Mouse (Mus musculus): ENCODE measurements around the gene Pcdh10. TPM values are rescaled to one million over a fixed set of nuclear protein-coding genes. Genes with fewer than 3 reads are reported as not detected.

The Pcdh10 gene
- polyA plus RNA-seq, 1 experiment from 2014 or later: 0.43 TPM

DNA sequence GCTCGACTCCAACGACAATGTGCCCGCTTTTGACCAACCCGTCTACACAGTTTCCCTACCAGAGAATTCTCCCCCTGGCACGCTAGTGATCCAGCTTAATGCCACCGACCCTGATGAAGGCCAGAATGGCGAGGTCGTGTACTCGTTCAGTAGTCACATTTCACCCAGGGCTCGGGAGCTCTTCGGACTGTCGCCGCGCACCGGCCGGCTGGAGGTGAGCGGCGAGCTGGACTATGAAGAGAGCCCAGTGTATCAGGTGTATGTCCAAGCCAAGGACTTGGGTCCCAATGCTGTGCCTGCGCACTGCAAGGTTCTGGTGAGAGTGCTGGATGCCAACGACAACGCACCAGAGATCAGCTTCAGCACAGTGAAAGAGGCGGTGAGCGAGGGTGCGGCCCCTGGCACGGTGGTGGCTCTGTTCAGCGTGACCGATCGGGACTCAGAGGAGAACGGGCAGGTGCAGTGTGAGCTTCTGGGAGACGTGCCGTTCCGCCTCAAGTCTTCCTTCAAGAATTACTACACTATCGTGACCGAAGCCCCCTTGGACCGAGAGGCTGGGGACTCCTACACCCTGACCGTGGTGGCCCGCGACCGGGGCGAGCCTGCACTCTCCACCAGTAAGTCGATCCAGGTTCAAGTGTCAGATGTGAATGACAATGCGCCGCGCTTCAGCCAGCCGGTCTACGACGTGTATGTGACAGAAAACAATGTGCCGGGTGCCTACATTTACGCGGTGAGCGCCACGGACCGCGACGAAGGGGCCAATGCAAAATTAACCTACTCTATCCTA is 2.0 kb downstream of the Pcdh10 start:
- Histone ChIP-seq H3K4me1 (ENCODE audit: control insufficient read depth, insufficient read depth, low read length) (peaks cover 7% of the 10 kb centered on the region; the same call in 1 of the 2 replicates), H3K36me3 (ENCODE audit: control insufficient read depth, insufficient read depth, low read length) (no peaks in the 10 kb centered on the region), H3K9me3 (replicated peaks; ENCODE audit: control insufficient read depth, low read length) (no peaks in the 10 kb centered on the region), H3K4me2 (peak overlapping the region; percentile 99), H3K4me3 (ENCODE audit: low read depth, low read length) (peak overlapping the region; percentile 61), H3K9ac (ENCODE audit: low read depth, low read length) (no peak overlapping the region), H3K27me3 (ENCODE audit: control insufficient read depth, insufficient read depth, low read length) (peaks cover 44% of the 10 kb centered on the region), H3K27ac (ENCODE audit: low read depth, low read length) (no peak overlapping the region)
- ATAC-seq (replicated peaks; ENCODE audit: insufficient number of reproducible peaks, low FRiP score, low TSS enrichment): no peak
- WGBS (ENCODE audit: insufficient replicate concordance): 2% methylated on average over 55 of the region's 55 CpGs

DNA sequence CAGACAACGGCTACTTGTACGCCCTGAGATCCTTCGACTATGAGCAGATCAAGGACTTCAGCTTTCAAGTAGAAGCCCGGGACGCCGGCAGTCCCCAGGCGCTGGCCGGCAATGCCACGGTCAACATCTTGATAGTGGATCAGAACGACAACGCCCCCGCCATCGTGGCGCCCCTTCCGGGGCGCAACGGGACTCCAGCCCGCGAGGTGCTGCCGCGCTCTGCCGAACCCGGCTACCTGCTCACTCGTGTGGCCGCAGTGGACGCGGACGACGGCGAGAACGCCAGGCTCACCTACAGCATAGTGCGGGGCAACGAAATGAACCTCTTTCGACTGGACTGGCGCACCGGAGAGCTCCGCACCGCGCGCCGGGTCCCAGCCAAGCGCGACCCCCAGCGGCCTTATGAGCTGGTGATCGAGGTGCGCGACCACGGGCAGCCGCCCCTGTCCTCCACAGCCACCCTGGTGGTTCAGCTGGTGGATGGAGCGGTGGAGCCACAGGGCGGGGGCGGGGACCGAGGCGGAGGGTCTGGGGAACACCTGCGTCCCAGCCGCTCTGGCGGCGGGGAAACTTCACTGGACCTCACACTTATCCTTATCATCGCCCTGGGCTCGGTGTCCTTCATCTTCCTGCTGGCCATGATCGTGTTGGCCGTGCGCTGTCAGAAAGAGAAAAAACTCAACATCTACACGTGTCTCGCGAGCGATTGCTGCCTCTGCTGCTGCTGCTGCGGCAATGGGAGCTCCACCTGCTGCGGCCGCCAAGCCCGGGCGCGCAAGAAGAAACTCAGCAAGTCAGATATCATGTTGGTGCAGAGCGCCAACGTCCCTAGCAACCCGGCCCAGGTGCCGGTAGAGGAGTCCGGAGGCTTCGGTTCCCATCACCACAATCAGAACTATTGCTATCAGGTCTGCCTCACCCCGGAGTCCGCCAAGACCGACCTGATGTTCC is 2.9 kb downstream of the Pcdh10 start:
- H3K27ac ChIP-seq (ENCODE audit: low read depth, low read length): no peak overlapping the region
- peak overlapping the region; percentile 61 for H3K4me3 ChIP-seq (ENCODE audit: low read depth, low read length)
- no peak overlapping the region for H3K9ac ChIP-seq (ENCODE audit: low read depth, low read length)
- no peaks in the 10 kb centered on the region for H3K36me3 ChIP-seq (ENCODE audit: control insufficient read depth, insufficient read depth, low read length)
- peak overlapping the region; percentile 99 for H3K4me2 ChIP-seq
- H3K9me3 ChIP-seq (replicated peaks; ENCODE audit: control insufficient read depth, low read length): no peaks in the 10 kb centered on the region
- peaks cover 43% of the 10 kb centered on the region for H3K27me3 ChIP-seq (ENCODE audit: control insufficient read depth, insufficient read depth, low read length)
- under 1% methylated on average over 80 of the region's 82 CpGs for WGBS (ENCODE audit: insufficient replicate concordance)
- H3K4me1 ChIP-seq (ENCODE audit: control insufficient read depth, insufficient read depth, low read length): peaks cover 7% of the 10 kb centered on the region; the same call in 1 of the 2 replicates
- no peak; the same call in 1 of the 2 replicates for ATAC-seq (replicated peaks; ENCODE audit: insufficient number of reproducible peaks, low FRiP score, low TSS enrichment)

DNA sequence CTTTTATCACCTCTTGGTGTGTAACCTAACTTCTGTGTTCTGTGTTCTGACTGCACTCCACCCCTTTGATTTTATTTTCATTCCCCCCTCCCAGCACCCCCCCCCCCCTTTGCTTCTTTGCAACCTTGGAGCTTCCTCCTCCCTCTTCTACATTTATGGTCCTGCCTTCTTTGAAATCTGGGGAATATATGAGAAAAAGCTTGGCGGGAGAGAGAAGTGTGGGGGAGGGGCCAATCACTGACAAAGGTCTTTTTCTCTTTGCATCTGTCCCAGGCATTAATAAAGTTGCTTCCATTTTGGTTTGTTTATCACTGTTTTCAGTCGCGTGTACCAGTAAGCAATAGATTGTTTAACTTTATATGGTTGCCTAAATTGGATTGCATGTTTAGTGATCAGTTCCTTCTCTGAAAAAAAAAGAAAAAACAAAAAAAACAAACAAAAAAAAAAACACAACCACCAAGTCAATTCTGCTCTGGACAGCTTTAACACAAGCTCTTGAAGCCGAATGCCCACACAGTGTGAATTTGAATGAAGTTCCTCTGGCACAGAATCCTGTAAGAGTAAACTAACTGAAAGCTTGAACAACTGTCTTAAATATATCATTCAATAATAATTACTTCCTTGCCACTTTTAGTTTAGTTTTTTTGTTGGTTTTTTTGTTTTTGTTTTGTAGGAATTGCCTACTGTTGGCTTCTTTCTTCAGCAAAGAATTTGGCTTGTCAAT is 4.0 kb downstream of the Pcdh10 start:
- no peaks in the 10 kb centered on the region for H3K36me3 ChIP-seq (ENCODE audit: control insufficient read depth, insufficient read depth, low read length)
- no peak overlapping the region for H3K9ac ChIP-seq (ENCODE audit: low read depth, low read length)
- no peak overlapping the region for H3K27ac ChIP-seq (ENCODE audit: low read depth, low read length)
- peak overlapping the region; percentile 99 for H3K4me2 ChIP-seq
- no peak for ATAC-seq (replicated peaks; ENCODE audit: insufficient number of reproducible peaks, low FRiP score, low TSS enrichment)
- peak overlapping the region; percentile 61; the same call in 1 of the 2 replicates for H3K4me3 ChIP-seq (ENCODE audit: low read depth, low read length)
- H3K4me1 ChIP-seq (ENCODE audit: control insufficient read depth, insufficient read depth, low read length): peaks cover 7% of the 10 kb centered on the region; the same call in 1 of the 2 replicates
- H3K27me3 ChIP-seq (ENCODE audit: control insufficient read depth, insufficient read depth, low read length): peaks cover 41% of the 10 kb centered on the region
- 20% methylated on average over 4 of the region's 4 CpGs for WGBS (ENCODE audit: insufficient replicate concordance)
- no peaks in the 10 kb centered on the region for H3K9me3 ChIP-seq (replicated peaks; ENCODE audit: control insufficient read depth, low read length)

DNA sequence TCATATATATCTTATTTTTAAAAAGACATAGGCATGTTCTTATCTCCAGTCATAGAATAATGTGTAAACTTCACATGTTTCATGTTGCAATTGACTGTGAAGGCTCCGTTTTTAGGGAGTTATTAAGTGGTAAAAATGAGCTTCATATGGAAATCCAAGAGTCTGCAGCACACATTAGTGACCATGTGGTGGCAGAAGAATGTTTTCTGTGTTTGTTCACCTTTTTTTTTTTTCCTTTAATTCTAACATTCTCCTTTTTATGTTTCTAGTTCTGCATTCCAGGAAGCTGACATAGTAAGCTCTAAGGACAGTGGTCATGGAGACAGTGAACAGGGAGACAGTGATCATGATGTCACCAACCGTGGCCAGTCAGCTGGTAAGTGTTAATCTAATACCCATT is 5.6 kb downstream of the Pcdh10 start:
- Histone ChIP-seq H3K4me1 (ENCODE audit: control insufficient read depth, insufficient read depth, low read length) (peaks cover 7% of the 10 kb centered on the region; the same call in 1 of the 2 replicates), H3K27me3 (ENCODE audit: control insufficient read depth, insufficient read depth, low read length) (peaks cover 34% of the 10 kb centered on the region), H3K36me3 (ENCODE audit: control insufficient read depth, insufficient read depth, low read length) (no peaks in the 10 kb centered on the region), H3K27ac (ENCODE audit: low read depth, low read length) (no peak overlapping the region), H3K9ac (ENCODE audit: low read depth, low read length) (no peak overlapping the region), H3K9me3 (replicated peaks; ENCODE audit: control insufficient read depth, low read length) (no peaks in the 10 kb centered on the region), H3K4me2 (no peak overlapping the region), H3K4me3 (ENCODE audit: low read depth, low read length) (no peak overlapping the region)
- 43% methylated on average over 2 of the region's 2 CpGs for WGBS (ENCODE audit: insufficient replicate concordance)
- no peak for ATAC-seq (replicated peaks; ENCODE audit: insufficient number of reproducible peaks, low FRiP score, low TSS enrichment)

DNA sequence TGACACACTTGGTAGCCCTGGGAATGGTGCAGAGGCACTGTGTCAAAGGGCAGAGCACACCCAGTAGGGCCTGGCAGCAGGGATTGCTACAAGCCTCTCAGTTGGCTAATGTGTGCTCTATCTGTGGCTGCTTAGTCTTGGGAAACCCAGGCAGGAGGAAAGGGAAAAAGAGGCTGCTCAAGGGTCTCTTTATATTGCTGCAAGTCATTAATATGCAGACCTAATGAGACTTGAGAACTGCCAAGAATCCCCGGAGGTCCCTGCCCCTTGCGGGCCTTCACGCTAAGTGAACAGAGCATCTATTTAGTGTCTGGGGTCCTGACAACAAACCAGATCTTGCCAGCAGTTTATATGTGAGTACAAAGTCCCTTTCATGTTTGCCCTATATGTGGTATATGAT is 6.8 kb downstream of the Pcdh10 start:
- Histone ChIP-seq H3K4me3 (ENCODE audit: low read depth, low read length) (no peak overlapping the region), H3K9ac (ENCODE audit: low read depth, low read length) (no peak overlapping the region), H3K36me3 (ENCODE audit: control insufficient read depth, insufficient read depth, low read length) (no peaks in the 10 kb centered on the region), H3K27ac (ENCODE audit: low read depth, low read length) (no peak overlapping the region), H3K4me1 (ENCODE audit: control insufficient read depth, insufficient read depth, low read length) (peaks cover 7% of the 10 kb centered on the region; the same call in 1 of the 2 replicates), H3K9me3 (replicated peaks; ENCODE audit: control insufficient read depth, low read length) (no peaks in the 10 kb centered on the region), H3K27me3 (ENCODE audit: control insufficient read depth, insufficient read depth, low read length) (peaks cover 22% of the 10 kb centered on the region), H3K4me2 (no peak overlapping the region)
- no peak for ATAC-seq (replicated peaks; ENCODE audit: insufficient number of reproducible peaks, low FRiP score, low TSS enrichment)
- WGBS (ENCODE audit: insufficient replicate concordance): 70% methylated on average over 3 of the region's 3 CpGs

DNA sequence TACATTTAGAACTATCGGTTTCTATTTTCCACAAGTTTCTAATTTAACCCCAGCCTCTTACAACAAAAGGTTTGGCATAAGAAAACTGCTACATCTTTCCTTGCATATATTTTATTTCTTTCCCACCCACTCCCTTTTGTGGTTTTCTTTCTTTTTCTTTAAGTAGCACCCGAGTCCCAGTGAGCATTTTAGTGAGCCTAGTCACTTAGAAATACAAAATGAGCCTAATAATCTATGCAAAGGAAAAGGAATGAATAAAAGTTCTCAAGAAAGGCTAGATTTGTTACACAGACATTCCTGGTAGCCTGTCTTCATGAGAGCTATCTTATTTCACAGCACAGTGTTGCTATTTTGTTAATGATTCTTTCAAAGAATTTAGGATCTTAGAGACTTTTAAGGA is 7.3 kb downstream of the Pcdh10 start:
- H3K36me3 ChIP-seq (ENCODE audit: control insufficient read depth, insufficient read depth, low read length): no peaks in the 10 kb centered on the region
- peaks cover 18% of the 10 kb centered on the region for H3K27me3 ChIP-seq (ENCODE audit: control insufficient read depth, insufficient read depth, low read length)
- H3K4me2 ChIP-seq: no peak overlapping the region
- no peak overlapping the region for H3K4me3 ChIP-seq (ENCODE audit: low read depth, low read length)
- no peak overlapping the region for H3K9ac ChIP-seq (ENCODE audit: low read depth, low read length)
- 61% methylated on average over 2 of the region's 2 CpGs for WGBS (ENCODE audit: insufficient replicate concordance)
- H3K9me3 ChIP-seq (replicated peaks; ENCODE audit: control insufficient read depth, low read length): no peaks in the 10 kb centered on the region
- ATAC-seq (replicated peaks; ENCODE audit: insufficient number of reproducible peaks, low FRiP score, low TSS enrichment): no peak
- H3K27ac ChIP-seq (ENCODE audit: low read depth, low read length): no peak overlapping the region
- peaks cover 7% of the 10 kb centered on the region; the same call in 1 of the 2 replicates for H3K4me1 ChIP-seq (ENCODE audit: control insufficient read depth, insufficient read depth, low read length)

DNA sequence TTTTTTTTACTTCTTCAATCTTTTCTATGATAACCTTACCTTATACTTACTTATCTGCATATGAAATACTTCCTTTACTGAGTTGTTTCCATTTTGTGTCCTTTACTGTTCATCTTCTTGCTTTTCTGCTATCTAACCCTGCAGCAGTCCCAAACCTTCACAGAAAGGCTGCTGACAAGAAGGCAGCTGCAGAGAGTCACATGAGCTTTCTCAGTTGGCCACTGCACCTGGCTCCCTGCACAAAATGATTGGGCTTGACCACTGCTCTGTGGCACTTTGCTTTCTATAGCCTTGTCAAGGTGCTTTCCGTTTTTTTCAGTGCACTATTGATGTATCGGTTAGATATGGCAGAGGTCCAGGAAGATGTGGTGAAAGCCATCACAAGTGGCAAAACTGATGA is 8.3 kb downstream of the Pcdh10 start:
- no peak overlapping the region for H3K27ac ChIP-seq (ENCODE audit: low read depth, low read length)
- H3K27me3 ChIP-seq (ENCODE audit: control insufficient read depth, insufficient read depth, low read length): peaks cover 7% of the 10 kb centered on the region
- H3K4me1 ChIP-seq (ENCODE audit: control insufficient read depth, insufficient read depth, low read length): no peaks in the 10 kb centered on the region
- H3K4me3 ChIP-seq (ENCODE audit: low read depth, low read length): no peak overlapping the region
- H3K36me3 ChIP-seq (ENCODE audit: control insufficient read depth, insufficient read depth, low read length): no peaks in the 10 kb centered on the region
- no peak overlapping the region for H3K9ac ChIP-seq (ENCODE audit: low read depth, low read length)
- H3K9me3 ChIP-seq (replicated peaks; ENCODE audit: control insufficient read depth, low read length): no peaks in the 10 kb centered on the region
- H3K4me2 ChIP-seq: no peak overlapping the region
- no peak for ATAC-seq (replicated peaks; ENCODE audit: insufficient number of reproducible peaks, low FRiP score, low TSS enrichment)
- WGBS (ENCODE audit: insufficient replicate concordance): 71% methylated on average over 2 of the region's 2 CpGs

DNA sequence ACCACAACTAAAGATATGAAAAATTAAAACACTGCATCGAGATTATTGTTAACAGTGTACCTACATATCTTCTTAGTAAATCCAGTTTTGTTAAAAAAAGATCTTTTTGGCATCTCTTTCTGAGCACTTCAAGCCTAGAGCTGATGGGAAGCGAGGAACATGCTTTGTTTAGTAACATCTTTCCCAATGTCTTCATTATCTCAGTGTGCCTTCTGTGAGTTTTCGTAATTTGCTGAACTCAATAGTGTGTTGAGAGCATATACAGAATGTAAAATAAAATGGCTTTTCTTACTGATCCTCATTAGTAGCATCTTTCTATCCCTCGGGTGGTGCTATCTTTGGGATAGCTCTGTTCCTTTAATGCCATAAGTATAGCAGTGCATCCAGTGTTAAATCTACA is 18.9 kb downstream of the Pcdh10 start:
- no peaks in the 10 kb centered on the region for H3K36me3 ChIP-seq (ENCODE audit: control insufficient read depth, insufficient read depth, low read length)
- H3K4me2 ChIP-seq: no peak overlapping the region
- ATAC-seq (replicated peaks; ENCODE audit: insufficient number of reproducible peaks, low FRiP score, low TSS enrichment): no peak
- 78% methylated on average over 4 of the region's 4 CpGs for WGBS (ENCODE audit: insufficient replicate concordance)
- no peak overlapping the region for H3K9ac ChIP-seq (ENCODE audit: low read depth, low read length)
- no peak overlapping the region for H3K27ac ChIP-seq (ENCODE audit: low read depth, low read length)
- H3K9me3 ChIP-seq (replicated peaks; ENCODE audit: control insufficient read depth, low read length): no peaks in the 10 kb centered on the region
- H3K27me3 ChIP-seq (ENCODE audit: control insufficient read depth, insufficient read depth, low read length): no peaks in the 10 kb centered on the region
- H3K4me1 ChIP-seq (ENCODE audit: control insufficient read depth, insufficient read depth, low read length): no peaks in the 10 kb centered on the region
- no peak overlapping the region for H3K4me3 ChIP-seq (ENCODE audit: low read depth, low read length)
